Mouse (Mus musculus) layer of hippocampus, adult 18-20 months (tissue): ENCODE results near the gene Magi2. TPM values are rescaled to one million over a fixed set of nuclear protein-coding genes. Genes with fewer than 3 reads are reported as not detected.
"Not testable (repeated sequence)": the region's sequence is repeated elsewhere in the genome, so short reads cannot be mapped to it uniquely, and the experiment has no call there.

Experiments
- DNase-seq, 2 experiments: peaks; one replicate each; pipeline ENCODE4 v3.0.0; 2022; ENCODE audit warnings: low spot score in 2 of 2
- long read RNA-seq: library from polyadenylated mRNA; stranded (forward); transcript quantifications from one replicate; pipeline ENCODE4 v2.0.0, GENCODE M21; 2021
- total RNA-seq, 2 experiments: library from RNA; stranded (reverse); gene quantifications; 2 replicates each; pipeline ENCODE4 v1.2.3; 2021

Magi2 gene
- 100 to 1,000 TPM; 114 to 141 TPM for total RNA-seq
- long read RNA-seq, full-length matches to known transcripts: 48 of 93 reads
- long read RNA-seq, partial matches to known transcripts: 23 of 93 reads
- long read RNA-seq, other reads (novel, unspliced or antisense): 22 of 93 reads

- no peak for DNase-seq
Observed at GRCm38 (mm10) chr5:19226866-19227243, at the start of gene Magi2. TSS of gene Magi2 (plus strand) at chr5:19227036.

DNA sequence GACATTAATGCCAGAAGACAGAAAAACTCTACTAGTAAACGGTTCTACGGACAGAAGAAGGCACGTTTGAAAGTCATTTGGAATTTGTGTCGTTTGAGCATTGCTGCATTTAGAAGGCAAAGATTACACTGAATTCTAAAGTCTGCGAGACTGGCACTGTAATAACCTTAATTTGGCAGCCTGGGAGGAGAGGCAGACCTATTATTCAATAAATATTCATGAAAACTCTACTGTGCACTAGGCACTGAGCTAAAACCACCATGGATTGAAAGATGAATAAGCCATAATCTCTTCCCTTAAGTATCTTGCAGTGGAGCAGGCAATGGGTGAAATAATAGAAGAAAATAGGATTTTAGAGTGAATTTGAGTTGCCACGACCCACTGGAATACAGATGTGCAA lies 48.2 kb upstream of the Magi2 start:
- no peak for DNase-seq

DNA sequence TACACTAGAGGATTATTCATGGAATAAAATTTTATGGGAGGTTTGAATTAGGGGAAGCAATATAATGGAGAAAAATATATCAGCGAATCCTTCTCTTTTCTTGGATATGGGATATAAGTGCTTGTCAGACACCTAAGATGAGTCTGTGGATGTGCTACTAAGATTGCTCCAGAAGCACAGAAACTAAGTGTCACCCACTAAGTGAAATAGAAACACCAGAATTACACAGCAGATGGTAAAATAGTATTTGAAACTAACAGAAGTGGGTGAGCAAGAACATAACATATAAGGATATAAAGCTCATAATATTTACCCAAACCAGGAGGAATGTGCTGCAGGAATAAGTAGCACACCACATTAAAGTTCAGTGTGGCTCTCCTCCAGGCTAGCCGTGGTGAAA lies 40.7 kb upstream of the Magi2 start:
- peak in 1 of 2 experiments; percentile 6 for DNase-seq

- DNase-seq: peak in 1 of 2 experiments; percentile 48
Observed at GRCm38 (mm10) chr5:19211665-19212064, 15.2 kb upstream of the Magi2 start.

- DNase-seq: peak; percentile 85 to 93
Observed at GRCm38 (mm10) chr5:19226144-19226865, 531 bp upstream of the Magi2 start.

DNA sequence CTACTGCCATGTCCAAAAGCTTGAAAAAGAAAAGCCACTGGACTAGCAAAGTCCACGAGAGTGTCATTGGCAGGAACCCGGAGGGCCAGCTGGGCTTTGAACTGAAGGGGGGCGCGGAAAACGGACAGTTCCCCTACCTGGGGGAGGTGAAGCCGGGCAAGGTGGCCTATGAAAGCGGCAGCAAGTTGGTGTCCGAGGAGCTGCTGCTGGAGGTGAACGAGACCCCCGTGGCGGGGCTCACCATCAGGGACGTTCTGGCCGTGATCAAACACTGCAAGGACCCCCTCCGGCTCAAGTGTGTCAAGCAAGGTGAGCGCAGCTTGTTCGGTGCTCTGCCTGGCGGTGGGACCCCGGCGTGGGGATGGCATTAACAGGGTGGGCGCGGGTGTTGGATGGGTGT lies 445 bp downstream of the Magi2 start:
- DNase-seq: no peak

- peak; percentile 42 to 71 for DNase-seq
Observed at GRCm38 (mm10) chr5:19227791-19228331, 1.0 kb downstream of the Magi2 start.

GRCm38 (mm10) chr5:19241797-19242196 lies 15.0 kb downstream of the Magi2 start:
- DNase-seq: peak in 1 of 2 experiments; percentile 73

DNA sequence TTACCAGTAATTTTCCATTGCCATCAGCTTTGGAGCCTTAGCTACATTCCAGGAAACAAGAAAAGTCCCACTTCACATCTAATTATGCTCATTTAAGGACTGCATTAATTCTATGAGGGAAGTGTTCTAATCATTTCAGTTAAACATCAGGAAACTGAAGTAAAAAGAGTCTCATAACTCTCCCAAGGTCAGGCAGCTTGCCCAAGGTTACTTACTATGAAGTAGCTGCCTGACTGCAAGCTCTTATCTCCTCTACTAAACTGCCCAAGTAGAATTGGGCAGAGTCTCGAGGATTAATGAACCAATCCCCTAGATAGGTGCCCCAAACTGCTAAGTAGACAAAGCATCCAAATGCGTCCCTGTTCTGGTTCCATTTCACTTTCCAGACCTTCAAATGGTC lies 19.6 kb downstream of the Magi2 start:
- no peak for DNase-seq

GRCm38 (mm10) chr5:19247266-19247665 lies 20.4 kb downstream of the Magi2 start:
- no peak for DNase-seq

DNA sequence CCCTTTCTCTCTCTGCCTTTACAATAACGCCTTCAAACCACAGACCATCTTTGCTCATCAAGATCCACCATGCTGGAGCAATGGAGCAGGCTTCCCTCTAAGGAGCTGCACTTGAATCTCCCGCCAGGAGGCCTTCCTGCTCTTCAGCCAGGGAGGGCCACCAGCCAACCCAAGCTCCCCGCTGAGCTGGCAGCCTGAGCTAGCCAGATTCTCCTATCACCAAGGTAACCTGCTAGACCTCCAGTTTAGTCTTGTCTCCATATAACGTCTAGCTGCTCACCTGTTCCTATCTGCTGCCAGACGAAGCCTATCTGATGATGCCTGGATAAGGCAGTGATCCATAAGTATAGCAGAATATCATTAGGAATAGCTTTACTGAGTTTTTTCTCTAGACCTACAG lies 36.0 kb downstream of the Magi2 start:
- no peak for DNase-seq

DNA sequence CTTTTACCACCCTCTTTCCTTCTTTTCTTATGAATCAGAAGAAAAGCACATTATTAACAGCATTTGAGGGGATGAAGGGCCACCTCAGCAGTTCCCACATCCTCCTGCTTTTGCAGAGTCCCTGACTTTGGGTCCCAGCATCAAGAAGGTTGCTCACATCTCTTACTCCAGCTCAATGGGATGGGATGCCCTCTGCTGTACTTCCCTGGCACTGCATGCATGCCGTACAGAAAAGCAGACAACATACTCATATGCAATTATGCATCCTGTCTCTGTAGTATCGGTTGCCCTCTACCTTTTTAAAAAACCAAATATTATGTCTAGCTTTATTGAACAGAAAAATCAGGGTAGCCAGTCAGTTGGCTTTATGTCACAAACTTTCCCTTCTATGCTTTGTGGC lies 37.8 kb downstream of the Magi2 start:
- DNase-seq: no peak

GRCm38 (mm10) chr5:19292581-19292980 lies 65.7 kb downstream of the Magi2 start:
- DNase-seq: no peak

DNA sequence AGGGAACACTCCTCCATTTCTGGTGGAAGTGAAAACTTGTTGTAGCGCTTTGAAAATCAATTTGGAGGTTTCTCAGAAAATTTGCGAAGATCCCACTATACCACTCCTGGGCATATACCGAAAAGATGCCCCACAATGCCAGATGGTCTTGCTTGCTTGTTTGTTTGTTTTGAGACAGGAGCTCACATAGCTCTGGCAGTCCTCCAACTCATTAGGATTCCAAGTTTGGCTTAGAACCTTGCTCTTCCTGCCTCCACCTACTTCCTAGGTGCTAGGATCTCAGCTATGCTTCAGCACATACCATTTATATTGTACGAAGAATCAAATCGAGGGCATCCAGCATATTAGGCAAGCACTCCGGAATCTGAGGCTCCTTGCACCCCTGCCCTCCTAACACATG lies 79.8 kb downstream of the Magi2 start:
- no peak for DNase-seq

GRCm38 (mm10) chr5:19309870-19310269 lies 83.0 kb downstream of the Magi2 start:
- no peak for DNase-seq

DNA sequence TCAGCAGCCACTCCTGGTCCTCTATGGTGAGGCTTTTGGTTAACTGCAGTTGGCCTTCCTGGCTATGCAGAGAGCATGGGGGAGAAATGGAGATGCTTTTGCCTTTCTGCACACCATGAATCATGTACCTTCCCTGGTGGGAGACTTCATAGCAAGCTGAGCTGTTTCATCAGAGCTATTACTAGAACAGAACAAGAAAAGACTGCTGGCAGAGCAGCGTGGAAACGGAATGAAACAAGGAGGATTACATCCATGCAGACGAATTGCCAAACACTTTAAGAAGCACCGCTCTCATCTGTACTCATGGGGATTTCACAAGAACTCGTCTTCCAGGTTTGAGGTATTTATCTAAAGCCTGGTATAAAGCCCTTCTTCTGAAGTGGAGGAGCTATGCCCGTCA lies 95.7 kb downstream of the Magi2 start:
- no peak for DNase-seq

- no peak for DNase-seq
Observed at GRCm38 (mm10) chr5:19337561-19337960, 110.7 kb downstream of the Magi2 start.

DNA sequence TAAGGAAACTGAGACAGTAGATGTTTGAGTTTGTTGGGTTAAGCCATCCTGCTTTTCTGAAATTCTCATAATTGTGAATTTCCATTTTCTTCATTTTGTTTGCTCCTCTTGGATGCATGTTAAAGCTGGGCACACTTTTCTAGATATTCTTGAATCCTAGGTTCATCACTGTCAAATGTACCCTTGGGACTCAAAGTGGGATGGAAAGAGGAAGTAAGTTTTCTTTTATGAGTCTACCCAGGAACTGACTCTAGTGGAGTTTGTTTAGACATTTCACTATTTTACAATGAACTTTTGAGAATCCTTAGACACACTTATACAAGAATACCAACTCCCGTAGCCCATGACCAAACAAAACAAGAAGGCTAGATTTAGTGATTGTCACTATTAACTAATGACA lies 141.3 kb downstream of the Magi2 start:
- DNase-seq: no peak

DNA sequence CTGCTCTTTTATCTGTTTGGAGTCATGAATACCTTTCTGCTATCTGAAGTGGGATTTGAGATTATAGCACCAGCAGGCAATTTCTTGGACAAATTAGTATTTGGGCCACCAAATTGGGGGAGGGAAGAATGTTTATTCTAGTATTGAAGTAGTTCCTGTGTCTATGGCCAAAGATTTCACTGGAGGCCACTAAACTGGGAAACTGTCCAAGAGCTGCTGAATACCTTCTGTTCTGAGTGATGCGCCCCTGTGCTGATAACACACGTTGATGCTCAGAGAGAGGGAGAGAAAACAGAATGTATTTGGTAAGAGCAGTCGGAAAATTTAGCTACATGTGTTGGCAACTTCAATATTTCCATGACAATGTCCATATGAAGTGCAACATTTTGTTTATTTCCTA lies 169.0 kb downstream of the Magi2 start:
- no peak for DNase-seq

DNA sequence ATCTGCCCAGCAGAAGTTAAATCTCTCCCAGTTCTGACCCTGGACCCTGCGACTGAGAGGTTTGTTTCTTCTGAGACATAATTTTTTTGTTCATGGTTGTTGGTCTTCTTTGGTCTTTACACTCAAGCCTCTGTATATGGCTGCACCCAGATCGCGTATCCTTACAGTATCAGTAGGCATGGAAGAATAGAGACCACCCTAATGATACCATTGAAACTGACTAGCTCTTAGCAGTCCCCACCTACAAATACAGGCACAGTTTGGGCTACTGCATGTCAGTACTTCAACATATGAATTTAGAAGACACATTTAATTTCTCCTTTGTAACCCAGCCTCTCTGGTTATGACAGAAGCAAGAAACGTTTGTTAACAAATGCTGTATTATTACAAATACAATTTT lies 173.5 kb downstream of the Magi2 start:
- DNase-seq: no peak

- DNase-seq: peak in 1 of 2 experiments; percentile 30
Observed at GRCm38 (mm10) chr5:19400738-19401408, 174.0 kb downstream of the Magi2 start.

DNA sequence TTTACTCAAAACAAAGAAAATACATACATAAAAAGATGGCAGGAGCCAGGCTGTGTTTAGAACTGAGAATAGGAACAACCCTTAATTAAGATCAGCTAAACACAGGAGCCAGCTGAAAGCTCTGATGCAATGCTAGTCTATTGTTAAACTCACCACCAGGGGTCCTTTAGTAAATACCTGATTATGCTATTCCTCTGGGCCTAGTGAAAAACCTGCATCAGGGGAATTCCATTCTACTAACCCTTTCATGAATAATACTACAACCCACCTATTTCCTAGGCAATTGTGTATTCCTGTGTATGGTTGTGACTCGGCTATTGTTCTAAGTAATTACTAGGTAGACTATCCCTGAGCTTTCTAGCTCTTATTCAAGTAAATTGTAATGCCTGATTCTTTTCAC lies 177.4 kb downstream of the Magi2 start:
- not testable (repeated sequence) for DNase-seq
